Mouse (Mus musculus) layer of hippocampus, adult 18-20 months (tissue): ENCODE measurements at regions not wholly inside any gene's neighbourhood (a gene's known extent, or its start where the extent isn't known, plus 50 kb on each side); places are given as distances from the start of the nearest gene placed in this dataset.

Source experiments
- DNase-seq, 2 experiments: peaks; one replicate each; pipeline ENCODE4 v3.0.0; 2022; ENCODE audit warnings: low spot score in 2 of 2

GRCm38 (mm10) chr14:58506490-58506889 lies 436.1 kb downstream of the Fgf9 start:
- DNase-seq, result no peak

DNA sequence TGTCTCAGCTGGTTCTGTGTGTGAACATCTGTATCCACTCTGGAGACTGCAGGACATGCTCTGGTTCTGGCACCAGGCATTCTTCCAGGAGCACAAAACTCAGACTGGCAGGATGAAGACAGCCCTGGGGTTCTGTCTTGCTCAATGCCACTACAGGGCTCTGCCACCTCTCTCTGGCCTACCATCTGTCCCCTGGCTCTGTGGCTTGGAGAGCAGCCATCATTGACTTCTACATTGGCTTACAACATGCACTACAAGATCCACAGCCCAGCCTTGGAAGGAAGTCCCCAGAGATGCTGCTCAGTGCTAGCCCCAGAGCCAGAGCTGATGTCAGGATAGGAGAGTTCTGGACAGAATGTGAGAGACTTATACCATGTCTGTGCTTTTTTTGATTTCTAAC lies 435.5 kb downstream of the Fgf9 start:
- no peak for DNase-seq

DNA sequence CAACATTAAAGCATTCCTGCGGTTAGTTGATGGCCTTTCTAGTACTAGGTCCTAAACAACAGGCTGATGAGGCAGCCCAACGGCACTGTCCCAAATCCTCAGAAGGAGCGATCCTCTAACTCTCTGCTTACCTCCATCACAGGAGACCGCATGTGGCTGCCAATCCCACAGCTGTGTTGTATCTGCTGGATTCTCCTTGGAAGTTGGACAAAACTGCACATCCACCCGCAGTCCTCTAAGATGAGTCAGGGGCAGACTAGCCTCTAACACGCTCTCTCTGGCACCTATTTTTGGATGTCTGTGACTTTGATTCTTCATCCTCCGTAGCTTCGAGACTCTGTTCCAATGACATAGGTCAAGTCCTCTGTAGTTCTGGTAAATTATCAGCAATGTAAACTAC lies 432.5 kb downstream of the Fgf9 start:
- no peak for DNase-seq

DNA sequence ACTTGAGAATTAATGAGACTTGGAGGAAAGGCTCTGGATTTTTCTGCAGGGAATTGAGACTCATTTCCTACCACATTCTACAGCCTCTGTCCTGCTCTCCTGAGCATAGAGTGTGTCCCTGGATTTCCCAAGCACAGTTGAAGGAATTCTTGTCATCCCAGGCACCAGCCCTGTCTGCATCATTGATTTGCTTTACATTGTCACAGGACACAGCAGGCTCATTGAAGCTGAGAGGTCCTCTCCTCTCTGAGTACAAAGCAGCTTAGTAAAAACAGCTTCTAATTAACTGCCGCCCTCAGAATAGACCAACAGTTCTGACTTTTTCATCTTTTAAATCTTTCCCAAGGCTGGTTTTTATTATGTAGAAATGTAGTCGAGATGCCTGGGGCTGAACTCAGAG lies 429.7 kb downstream of the Fgf9 start:
- DNase-seq, result no peak

DNA sequence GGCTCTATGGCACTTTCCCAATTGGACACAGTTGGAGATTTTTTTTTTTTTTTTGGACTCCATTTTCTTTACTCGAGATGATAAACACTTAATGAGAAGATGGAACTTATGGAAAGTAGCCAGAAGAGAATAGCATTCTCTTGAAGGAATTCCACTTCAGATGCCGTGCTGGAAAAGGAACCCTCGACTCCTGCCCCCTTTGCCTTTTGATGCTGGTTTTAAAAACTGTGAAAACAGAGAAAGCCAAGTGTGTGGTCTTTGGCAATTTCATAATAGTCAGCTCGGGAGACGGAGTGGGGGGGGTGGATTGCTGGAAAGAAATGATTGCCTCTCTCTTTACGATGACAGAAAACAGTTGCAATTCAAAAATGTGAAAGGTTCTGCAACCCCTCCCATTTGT lies 429.2 kb downstream of the Fgf9 start:
- DNase-seq, result no peak

DNA sequence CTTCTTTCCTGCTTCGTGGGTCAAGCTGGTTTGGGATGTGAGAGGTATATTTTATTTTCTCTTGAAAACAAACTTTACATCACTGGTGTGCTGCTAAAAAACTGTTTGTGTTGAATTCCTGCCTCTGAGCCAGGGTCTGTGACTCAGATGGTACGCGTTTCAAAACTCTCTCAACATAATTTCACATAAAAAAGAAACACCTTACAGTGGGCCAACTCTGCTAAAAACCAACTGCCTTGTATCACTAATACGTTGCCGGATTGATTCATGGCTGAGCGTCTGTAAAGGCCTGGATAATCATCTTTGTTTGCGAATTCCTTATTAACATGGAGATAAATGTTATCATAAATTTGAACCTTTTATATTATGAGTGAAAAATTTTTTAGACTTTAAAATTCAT lies 428.7 kb downstream of the Fgf9 start:
- DNase-seq, result no peak

DNA sequence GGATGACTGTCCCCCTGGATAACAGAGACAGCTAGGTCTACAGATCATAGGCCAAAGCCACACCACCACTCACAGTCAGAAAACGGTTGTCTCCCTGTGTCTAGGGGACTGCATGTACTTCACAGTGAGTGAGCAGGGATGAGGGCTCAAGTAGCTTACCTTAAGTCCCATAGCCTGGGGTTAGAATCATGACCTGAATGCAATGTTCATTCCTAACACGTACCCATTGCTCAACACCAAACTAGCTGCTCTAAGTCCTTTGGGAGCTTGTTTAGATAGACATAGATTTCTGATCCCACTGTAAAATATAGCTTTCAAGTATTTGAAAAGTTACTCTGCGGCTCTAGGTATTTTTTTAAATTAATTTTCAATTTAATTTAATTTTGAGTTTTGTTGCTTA lies 426.6 kb downstream of the Fgf9 start:
- DNase-seq, result no peak

DNA sequence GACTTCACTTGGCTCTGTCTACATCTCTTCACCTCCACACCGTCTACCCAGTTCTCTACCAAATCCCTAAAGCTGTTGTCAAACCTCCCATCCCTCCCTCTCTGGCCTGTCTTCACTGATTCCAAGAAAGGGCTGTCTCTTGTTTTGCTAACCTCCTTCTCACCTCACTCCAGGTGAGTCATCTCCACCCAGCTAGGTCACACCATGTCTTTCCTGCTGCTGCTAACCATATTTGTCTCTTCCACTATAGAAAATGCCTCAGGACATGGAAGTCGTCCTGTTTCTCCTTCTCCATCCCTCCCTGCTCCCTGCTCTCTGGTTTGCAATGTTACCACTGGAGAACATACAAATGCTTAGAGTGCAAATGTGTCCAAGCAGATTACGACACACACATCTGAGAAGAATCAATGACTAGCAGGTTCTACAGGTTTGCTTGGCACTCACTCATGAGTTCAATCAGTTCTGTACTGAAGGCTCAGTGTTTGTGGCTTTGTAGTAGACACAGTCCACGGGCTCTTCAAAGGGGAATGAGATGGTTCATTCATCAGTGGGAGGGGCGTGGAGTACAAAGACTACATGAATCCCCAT lies 424.1 kb downstream of the Fgf9 start:
- DNase-seq, result no peak

DNA sequence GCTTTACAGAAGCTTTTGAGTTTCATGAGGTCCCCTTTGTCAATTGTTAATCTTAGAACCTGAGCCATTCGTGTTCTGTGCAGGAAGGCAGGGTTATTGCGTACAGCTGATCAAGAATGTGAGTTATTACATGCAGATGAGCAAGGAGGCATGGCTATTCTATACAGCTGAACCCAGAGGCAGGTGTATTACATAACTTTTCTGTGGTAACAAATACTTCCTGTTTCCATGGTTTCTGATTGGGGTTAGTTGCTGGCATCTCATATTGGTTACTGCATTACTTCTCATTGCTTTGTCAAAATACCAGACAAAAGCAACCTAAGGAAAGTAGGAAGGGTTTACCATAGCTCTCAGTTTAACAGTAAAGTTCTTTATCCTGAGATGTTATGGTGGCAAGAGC lies 421.8 kb downstream of the Fgf9 start:
- DNase-seq, result no peak

DNA sequence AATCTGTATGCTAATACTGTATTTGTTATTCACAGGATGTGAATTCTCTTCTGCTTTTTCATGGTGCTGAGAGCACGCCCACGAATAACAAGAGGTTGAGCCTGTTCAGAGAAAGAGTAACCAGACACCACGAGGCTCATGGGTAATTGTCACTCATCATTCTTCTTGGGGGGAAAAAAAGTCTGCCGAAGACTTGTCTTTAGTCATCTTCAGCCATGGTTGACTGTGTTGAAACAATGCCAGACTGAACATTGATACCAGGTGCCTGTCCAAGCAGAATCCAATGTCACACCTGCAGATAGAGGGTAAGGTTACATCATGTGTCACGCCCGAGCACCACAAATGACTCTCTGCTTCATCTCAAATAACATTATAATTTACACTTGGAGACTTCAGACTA lies 418.5 kb downstream of the Fgf9 start:
- no peak for DNase-seq

DNA sequence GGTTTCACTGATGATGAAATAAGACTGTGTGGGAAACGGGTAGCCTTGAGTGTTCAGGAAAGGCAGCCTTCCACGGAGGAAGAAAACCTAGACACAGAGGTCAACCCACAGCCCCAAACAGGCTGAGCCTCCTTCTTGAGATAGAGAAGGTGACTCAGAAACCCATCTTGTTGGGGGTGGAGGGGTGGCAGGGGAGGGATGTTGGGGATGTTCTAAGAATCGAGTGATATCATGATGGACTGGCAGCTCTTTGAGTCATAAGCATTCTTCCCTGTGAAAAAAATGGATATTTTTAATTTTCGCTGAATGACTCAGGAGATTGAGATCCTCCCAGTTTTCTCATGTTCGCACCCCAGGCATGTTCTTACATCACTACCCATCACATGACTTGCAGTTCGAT lies 417.5 kb downstream of the Fgf9 start:
- DNase-seq, result no peak

DNA sequence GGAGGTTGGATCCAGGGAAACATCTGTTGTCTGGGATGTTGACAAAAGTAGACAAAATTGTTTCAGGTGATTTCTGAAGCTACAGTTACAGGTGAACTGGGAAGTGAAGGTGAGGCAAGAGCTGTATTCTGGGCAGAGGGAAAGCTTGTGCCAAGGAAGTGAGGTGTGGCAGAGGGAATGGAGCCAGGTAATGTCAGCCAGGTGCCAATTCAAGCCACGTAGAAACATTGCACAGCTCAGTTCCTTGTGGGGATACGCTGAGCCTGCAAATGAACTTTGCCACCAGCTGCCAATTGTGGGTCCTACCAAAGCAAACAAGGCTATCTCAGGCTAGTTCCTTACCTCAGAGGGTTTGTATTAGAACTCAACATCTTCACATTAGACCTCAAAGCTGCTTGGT lies 410.1 kb downstream of the Fgf9 start:
- DNase-seq, result no peak

- DNase-seq, result no peak
These were observed 400.3 kb downstream of the Fgf9 start for GRCm38 (mm10) chr14:58470678-58471077.

DNA sequence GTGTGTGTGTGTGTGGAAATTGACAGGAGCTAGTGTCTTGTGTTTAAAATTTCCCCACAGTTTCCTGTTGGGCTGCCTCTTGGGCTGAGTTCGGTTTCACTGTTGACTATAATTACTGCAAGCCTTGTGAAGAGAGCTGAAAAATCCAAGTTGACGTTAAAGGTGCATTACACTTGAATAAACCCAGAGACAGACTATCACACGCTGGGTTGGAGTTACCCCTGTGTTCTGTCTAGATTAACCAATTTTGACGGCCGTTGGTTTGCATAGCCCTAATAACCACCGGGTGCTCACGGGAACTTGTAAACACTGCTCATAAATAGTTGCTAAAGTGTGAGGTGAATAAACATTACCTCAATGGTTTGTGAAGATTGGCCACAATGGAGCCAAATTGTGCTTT lies 398.1 kb downstream of the Fgf9 start:
- no peak for DNase-seq

- no peak for DNase-seq
These were observed 397.5 kb downstream of the Fgf9 start for GRCm38 (mm10) chr14:58467856-58468255.

DNA sequence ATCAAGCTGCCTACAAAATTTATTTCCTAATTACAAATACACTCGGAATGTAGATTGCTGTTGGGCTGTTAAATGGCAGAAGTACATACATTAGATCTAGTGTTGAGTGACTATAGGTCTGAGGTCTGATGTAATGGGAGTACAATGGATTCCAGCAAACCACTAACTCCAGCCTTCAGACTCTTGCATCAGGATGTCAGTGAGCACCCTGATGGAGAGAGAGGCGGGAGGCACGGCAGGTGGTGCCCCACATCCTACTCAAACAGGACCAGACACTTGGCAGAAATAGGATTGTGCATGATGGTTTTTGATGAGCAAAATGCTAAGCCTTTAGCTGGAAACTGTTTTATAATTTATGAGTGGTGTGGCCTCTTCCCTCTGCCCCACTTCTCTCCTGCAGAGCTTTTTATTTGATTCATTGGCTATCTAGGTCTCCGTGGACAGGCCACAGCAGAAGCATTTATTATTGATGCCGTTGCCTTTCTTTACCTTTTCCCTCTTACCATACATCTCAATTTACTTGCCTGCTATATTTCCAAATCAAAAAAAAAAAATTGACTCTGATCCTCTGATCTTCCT lies 376.5 kb downstream of the Fgf9 start:
- DNase-seq, result no peak

DNA sequence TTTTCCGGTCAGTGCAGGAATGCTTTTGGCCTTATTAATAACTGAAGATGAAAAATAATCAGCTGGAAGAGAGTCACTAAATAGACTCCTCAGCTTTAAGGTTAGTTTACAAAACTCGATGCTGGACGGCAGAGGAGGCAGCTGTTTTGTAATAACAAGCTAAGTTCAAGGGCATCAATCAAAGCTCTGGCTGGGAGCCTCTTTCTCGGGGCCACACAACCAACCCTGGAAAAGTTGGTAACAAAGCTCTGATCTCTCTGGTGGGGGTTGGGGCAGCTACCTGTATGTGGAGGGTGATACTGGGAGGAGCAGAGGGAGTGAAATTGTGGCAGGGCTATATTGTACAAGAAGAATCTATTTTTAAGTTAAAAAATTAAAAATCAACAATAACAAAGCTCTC lies 374.1 kb downstream of the Fgf9 start:
- DNase-seq, result no peak

DNA sequence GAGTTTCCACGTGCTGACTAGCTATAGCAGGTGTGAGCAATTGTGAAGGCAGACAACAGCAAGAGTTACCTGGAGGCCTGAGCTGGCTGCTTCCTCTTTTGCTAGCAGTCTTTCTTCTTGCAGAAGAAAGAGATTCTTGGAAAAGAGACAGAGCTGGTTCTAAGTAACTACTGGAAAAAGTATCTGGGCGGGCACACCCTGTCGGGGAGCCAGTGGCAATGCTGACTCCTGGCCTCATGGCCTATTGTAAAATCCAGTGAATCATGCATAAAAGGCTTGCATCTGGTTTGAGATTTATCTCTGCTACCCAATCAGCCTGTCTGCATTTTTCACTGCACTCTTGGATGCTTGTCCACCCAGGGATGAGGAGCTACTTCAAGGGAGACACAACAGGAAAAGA lies 372.2 kb downstream of the Fgf9 start:
- DNase-seq, result no peak

GRCm38 (mm10) chr14:58439963-58440362 lies 369.6 kb downstream of the Fgf9 start:
- DNase-seq, result peak in 1 of 2 experiments; percentile 17

GRCm38 (mm10) chr14:58436096-58436495 lies 365.7 kb downstream of the Fgf9 start:
- DNase-seq, result no peak

DNA sequence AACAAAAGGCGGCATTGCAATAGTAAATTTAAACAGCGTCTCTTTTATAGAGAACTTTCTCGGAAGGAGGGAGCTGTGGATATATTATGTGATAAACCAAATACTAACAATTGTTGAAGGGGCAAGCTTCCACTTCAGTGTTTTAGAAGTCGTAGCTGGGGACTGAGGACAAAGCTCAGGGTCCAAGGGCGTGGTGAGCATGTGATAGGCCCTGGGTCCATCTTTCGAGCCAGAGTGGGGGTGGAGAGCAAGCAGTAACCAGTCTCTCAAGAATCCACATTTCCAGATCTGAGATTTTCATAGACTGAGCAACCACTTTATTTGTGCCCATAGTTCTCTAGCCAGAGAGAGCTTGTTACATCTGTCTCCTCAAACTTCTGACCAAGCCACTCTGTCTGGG lies 356.1 kb downstream of the Fgf9 start:
- DNase-seq, result no peak

GRCm38 (mm10) chr14:58421904-58422303 lies 351.6 kb downstream of the Fgf9 start:
- no peak for DNase-seq

DNA sequence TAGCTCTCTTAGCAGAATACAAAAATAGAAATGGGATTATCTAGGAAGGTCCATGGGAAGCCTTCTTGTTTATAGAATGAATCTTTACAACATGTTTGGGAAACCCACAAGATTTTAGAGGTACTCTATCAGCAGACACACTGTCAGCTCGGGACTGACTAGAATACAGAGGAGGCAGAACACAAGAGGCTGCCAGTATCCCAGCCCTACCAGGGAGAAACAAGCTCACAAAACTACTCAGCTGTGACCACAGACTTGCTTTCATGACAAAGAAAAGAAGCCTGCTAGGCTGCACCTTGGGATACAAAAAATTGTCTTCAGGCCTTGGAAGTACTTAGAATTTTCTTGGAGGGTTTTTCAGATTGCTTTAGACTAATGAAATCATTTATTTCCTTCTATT lies 347.2 kb downstream of the Fgf9 start:
- no peak for DNase-seq
